Mouse (Mus musculus) lung, postnatal 0 days (tissue): ENCODE results near the gene Rassf1. TPM values are rescaled to one million over a fixed set of nuclear protein-coding genes. Genes with fewer than 3 reads are reported as not detected.

Experiments
- ATAC-seq: fragments of 200-750 bp; cut with Nextera tagmentation; 2 replicates; pipeline ENCODE4 v1.8.0; 2017; ENCODE audit warnings: moderate library complexity
- DNase-seq: peaks from one replicate; pipeline ENCODE4 v3.0.0-alpha.2; 2016; ENCODE audit warnings: low spot score
- H3K27ac ChIP-seq: fragments of 300-500 bp; sonication (generic); 2 replicates; pipeline ENCODE4 v1.5.1; 2014; ENCODE audit warnings: antibody characterized with exemption, mild to moderate bottlenecking, low read length, mixed read lengths
- H3K27me3 ChIP-seq: fragments of 300-500 bp; sonication (generic); replicated peaks from 2 replicates; pipeline ENCODE4 v1.6.1; 2014; ENCODE audit warnings: low read length, mixed read lengths; ENCODE audit not compliant: insufficient read depth
- H3K36me3 ChIP-seq: fragments of 300-500 bp; sonication (generic); 2 replicates; pipeline ENCODE4 v1.6.1; 2014; ENCODE audit warnings: low read length, mixed read lengths; ENCODE audit not compliant: insufficient read depth
- H3K4me1 ChIP-seq: fragments of 300-500 bp; sonication (generic); 2 replicates; pipeline ENCODE4 v1.6.1; 2014; ENCODE audit warnings: antibody characterized with exemption, low read depth, low read length, mixed read lengths; ENCODE audit not compliant: insufficient read depth
- H3K4me2 ChIP-seq: fragments of 300-500 bp; sonication (generic); replicated peaks from 2 replicates; pipeline ENCODE4 v1.6.1; 2014; ENCODE audit warnings: low read depth, mild to moderate bottlenecking, low read length, moderate library complexity, mixed read lengths
- H3K4me3 ChIP-seq: fragments of 300-500 bp; sonication (generic); 2 replicates; pipeline ENCODE4 v1.5.1; 2014; ENCODE audit warnings: low read depth, low read length
- H3K9ac ChIP-seq: fragments of 300-500 bp; sonication (generic); replicated peaks from 2 replicates; pipeline ENCODE4 v1.6.1; 2014; ENCODE audit warnings: low read depth, mild to moderate bottlenecking
- H3K9me3 ChIP-seq: fragments of 300-500 bp; sonication (generic); 2 replicates; pipeline ENCODE4 v1.6.1; 2016; ENCODE audit warnings: low read length, mixed read lengths
- CTCF ChIP-seq: IDR thresholded peaks from 2 replicates; pipeline ENCODE4 v1.5.1; 2016; ENCODE audit warnings: antibody characterized with exemption, mild to moderate bottlenecking
- EP300 ChIP-seq: IDR thresholded peaks from 2 replicates; pipeline ENCODE4 v1.6.1; 2016; ENCODE audit warnings: antibody characterized with exemption, mild to moderate bottlenecking, control low read depth
- WGBS: fragments of 180-500 bp; shearing (Covaris S2); extraction: QIAGEN DNeasy Blood & Tissue Kit; methylation state at CpG from one replicate; pipeline ENCODE4 v1.1.7; 2014; 5-methylcytosine and 5-hydroxymethylcytosine counted together
- polyA plus RNA-seq: library from polyadenylated mRNA; unstranded; fragments of >200 nt; fragmentation: Nextera tagmentation; extraction: Ambion mirVana; gene quantifications from 2 replicates; pipeline ENCODE4 v1.2.1, GENCODE M21; 2015

Gene Rassf1
- polyA plus RNA-seq, 1 experiment from 2014 or later, result 86.1 TPM

DNA sequence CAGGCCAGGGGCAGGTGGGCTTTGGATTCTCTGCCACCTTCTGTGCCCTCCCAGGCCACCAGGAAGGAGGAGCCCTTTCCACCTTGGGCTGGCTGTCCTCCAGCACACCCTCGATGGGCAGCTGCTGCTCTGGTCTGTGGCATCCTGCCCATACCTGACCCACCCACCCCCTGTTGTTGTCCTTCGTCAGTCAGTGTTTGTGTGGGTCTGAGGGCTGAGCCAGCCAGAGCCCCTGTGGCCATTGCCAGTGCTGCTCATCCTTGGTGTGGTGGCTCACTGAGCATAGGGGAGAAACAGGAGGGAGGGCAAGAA, 29.0 kb upstream of the Rassf1 start:
- H3K9ac ChIP-seq, result no peak overlapping the region
- no peak for TF ChIP-seq CTCF
- TF ChIP-seq EP300, result no peak
- WGBS, result 17% methylated on average over 2 of the region's 2 CpGs

DNA sequence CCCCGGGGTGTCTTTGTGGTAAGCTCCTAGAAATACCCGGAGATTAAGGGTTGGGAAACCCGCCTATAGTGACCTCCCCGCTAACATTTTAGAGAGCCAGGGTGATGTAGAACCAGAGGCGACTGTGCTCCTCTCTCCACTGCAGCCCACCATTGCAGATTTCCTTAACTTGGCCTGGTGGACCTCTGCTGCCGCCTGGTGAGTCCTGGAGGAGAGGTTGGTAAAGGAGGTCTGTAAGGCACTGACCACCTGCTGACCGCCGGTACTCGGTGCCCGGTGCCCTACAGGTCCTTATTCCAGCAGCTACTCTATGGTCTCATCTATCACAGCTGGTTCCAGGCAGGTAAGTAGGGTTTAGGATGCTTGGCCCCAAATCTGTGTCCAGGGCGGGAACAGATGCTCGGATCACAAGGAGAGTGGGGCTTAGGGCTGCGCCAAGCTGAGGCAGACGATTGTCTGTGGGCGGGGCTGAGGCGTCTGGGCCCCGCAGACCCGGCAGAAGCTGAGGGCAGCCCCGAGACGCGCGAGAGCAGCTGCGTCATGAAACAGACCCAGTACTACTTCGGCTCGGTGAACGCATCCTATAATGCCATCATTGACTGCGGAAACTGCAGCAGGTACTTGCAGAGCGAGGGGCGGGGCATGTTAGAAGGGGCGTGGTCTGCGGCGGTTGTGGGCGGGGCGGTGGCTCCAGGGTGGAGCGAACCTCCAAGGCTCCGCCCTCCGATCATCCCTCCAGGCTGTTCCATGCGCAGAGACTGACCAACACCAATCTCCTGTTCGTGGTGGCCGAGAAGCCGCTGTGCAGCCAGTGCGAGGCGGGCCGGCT, 24.9 kb upstream of the Rassf1 start:
- 6% methylated on average over 44 of the region's 44 CpGs for WGBS
- Histone ChIP-seq H3K9me3 (no peaks in the 10 kb centered on the region), H3K36me3 (no peaks in the 10 kb centered on the region), H3K4me3 (peak overlapping the region; percentile 24), H3K4me2 (peak overlapping the region; percentile 53), H3K27me3 (peaks cover 18% of the 10 kb centered on the region), H3K4me1 (peaks cover 4% of the 10 kb centered on the region; the same call in 1 of the 2 replicates), H3K9ac (no peak overlapping the region), H3K27ac (no peak overlapping the region)
- TF ChIP-seq CTCF (no peak; the same call in 1 of the 2 replicates), EP300 (no peak)
- ATAC-seq (peak; percentile 79), DNase-seq (peak; percentile 68)

More for the DNA sequence above, 29.0 kb upstream of the Rassf1 start:
- Histone ChIP-seq H3K4me3 (no peak overlapping the region), H3K9me3 (no peaks in the 10 kb centered on the region), H3K4me1 (peaks cover 4% of the 10 kb centered on the region; the same call in 1 of the 2 replicates), H3K27ac (no peak overlapping the region), H3K27me3 (peaks cover 12% of the 10 kb centered on the region), H3K4me2 (peak overlapping the region; percentile 41; the same call in 1 of the 2 replicates), H3K36me3 (no peaks in the 10 kb centered on the region)
- DNase-seq (no peak), ATAC-seq (no peak)

DNA sequence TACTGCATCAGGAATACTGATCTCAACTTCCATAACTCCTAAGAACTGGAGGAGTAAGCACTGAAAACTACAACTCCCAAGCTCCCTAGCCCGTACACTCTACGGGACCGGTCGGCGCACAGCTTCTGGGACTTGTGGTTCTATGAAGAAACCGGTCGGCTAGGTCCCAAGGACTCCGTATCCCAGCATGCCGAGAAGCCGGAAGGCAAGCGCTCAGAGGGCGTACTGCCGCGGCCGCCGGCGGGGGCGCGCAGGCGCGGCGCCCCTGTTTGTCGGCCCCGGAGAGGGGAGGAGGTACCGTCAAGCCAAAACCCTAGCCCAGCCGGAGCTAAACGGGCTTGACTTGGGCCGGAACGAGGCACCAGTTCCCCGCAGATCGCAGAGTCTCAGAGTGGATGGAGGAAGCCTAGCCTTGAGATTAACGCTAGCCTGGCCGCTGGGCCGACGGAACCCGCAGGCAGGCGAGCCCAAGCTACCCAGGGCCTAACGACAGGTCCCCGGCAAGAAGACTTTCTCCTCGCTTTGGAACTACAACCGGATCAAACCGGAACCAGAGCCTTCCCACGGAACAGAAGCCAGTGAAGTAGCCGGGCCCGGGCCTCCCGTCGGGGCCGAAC, 17.5 kb upstream of the Rassf1 start, which contains the start of gene Tmem115:
Gene Tmem115, plus strand, starts transcription at position 155 of the 617 bp plus-strand sequence.
- Histone ChIP-seq H3K9ac (peak within 1 kb of the TSS; percentile 92), H3K4me2 (peak within 1 kb of the TSS; percentile 95), H3K4me1 (peaks cover 21% of the 10 kb centered on the region; the same call in 1 of the 2 replicates), H3K4me3 (peak within 1 kb of the TSS; percentile 83), H3K36me3 (peaks cover 12% of the 10 kb centered on the region), H3K9me3 (no peaks in the 10 kb centered on the region), H3K27me3 (no peaks in the 10 kb centered on the region), H3K27ac (peak within 1 kb of the TSS; percentile 86)
- 3% methylated on average over 48 of the region's 48 CpGs for WGBS
- TF ChIP-seq CTCF (peak; percentile 43), EP300 (no peak)
- peak; percentile 100 for ATAC-seq
- peak; percentile 99 for DNase-seq

DNA sequence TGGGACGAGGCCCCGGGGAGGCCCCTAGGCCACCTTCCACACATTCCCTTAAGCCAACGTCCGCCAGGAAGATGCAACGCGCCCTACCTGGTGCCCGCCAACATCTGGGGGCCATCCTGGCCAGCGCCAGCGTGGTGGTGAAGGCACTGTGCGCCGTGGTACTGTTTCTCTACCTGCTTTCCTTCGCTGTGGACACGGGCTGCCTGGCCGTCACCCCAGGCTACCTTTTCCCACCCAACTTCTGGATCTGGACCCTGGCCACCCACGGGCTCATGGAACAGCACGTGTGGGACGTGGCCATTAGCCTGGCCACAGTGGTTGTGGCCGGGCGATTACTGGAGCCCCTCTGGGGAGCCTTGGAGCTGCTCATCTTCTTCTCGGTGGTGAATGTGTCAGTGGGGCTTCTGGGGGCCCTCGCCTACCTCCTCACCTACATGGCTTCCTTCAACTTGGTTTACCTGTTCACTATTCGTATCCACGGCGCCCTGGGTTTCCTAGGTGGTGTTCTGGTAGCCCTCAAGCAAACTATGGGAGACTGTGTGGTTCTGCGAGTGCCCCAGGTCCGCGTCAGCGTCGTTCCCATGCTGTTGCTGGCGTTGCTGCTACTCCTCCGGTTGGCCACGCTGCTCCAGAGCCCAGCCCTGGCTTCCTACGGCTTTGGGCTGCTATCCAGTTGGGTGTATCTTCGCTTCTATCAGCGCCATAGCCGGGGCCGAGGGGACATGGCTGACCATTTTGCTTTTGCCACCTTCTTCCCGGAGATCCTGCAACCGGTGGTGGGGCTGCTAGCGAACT, 16.8 kb upstream of the Rassf1 start:
- ATAC-seq (no peak), DNase-seq (peak; percentile 50)
- no peak for TF ChIP-seq EP300
- no peak for TF ChIP-seq CTCF
- peaks cover 16% of the 10 kb centered on the region for H3K36me3 ChIP-seq
- WGBS, result under 1% methylated on average over 40 of the region's 40 CpGs
- H3K4me2 ChIP-seq, result peak overlapping the region; percentile 95
- no peaks in the 10 kb centered on the region for H3K27me3 ChIP-seq
- H3K9me3 ChIP-seq, result no peaks in the 10 kb centered on the region
- H3K27ac ChIP-seq, result peak overlapping the region; percentile 86
- peaks cover 21% of the 10 kb centered on the region; the same call in 1 of the 2 replicates for H3K4me1 ChIP-seq
- peak overlapping the region; percentile 92 for H3K9ac ChIP-seq
- peak overlapping the region; percentile 83 for H3K4me3 ChIP-seq

DNA sequence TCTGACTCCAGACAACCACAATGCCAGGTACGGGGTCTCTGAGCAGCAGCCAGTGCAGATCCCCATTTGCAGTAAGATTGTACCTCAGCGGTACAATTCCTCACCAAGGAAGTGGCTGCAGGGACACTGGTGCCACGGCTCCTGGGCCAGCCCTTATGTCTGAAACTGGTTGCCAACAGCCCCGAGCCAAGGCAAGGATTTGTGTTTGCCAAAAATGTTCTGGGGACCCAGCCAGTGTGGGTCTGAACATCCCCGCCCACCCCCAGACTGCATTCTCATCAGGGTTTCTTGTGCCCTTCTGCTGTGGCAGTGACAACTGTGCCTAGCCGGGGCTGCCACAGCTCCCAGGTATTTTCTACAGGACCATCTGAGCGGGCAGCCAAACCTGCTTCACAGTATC, 13.1 kb upstream of the Rassf1 start:
- WGBS, result 92% methylated on average over 7 of the region's 7 CpGs

More for the DNA sequence above, 13.1 kb upstream of the Rassf1 start:
- Histone ChIP-seq H3K4me1 (peaks cover 32% of the 10 kb centered on the region; the same call in 1 of the 2 replicates), H3K36me3 (peaks cover 22% of the 10 kb centered on the region), H3K4me2 (no peak overlapping the region), H3K27ac (no peak overlapping the region), H3K4me3 (no peak overlapping the region), H3K9me3 (no peaks in the 10 kb centered on the region), H3K9ac (no peak overlapping the region), H3K27me3 (no peaks in the 10 kb centered on the region)
- TF ChIP-seq EP300 (no peak), CTCF (no peak)
- ATAC-seq (no peak), DNase-seq (no peak)
